Mouse (Mus musculus) thymus, postnatal 14 days (tissue): ENCODE data around the gene Hsh2d.
A peak's percentile ranks its signal among the peaks of the same experiment; 100 is the strongest.

Experiments used
- DNase-seq: peaks from one replicate; pipeline ENCODE4 v3.0.0; 2021

Gene Hsh2d

GRCm38 (mm10) chr8:72192065-72192464 lies 2.6 kb downstream of the Hsh2d start:
- DNase-seq, result no peak

- DNase-seq, result no peak
Measured at GRCm38 (mm10) chr8:72197997-72198396, 8.6 kb downstream of the Hsh2d start.

- no peak for DNase-seq
Measured at GRCm38 (mm10) chr8:72208582-72208981, 19.1 kb downstream of the Hsh2d start.

DNA sequence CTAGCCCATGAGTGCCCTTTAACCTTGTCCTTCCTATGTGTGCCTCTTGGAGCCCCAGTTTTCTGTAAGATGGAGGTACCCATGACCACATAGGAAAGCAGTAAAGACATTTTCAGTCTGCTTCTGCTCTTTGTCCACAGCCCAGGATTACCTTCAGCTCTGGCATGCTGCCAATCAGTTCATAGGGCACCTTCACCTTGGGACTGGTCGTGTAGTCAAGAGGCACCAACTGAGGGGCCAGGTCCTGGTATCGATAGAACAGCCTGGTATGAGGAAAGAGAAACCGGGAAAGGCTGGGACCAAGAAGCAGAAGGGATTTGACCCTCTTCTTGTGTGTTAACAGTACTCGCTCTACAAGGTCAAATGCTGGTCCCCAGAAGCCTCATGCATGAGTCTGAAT lies 20.8 kb downstream of the Hsh2d start:
- no peak for DNase-seq

DNA sequence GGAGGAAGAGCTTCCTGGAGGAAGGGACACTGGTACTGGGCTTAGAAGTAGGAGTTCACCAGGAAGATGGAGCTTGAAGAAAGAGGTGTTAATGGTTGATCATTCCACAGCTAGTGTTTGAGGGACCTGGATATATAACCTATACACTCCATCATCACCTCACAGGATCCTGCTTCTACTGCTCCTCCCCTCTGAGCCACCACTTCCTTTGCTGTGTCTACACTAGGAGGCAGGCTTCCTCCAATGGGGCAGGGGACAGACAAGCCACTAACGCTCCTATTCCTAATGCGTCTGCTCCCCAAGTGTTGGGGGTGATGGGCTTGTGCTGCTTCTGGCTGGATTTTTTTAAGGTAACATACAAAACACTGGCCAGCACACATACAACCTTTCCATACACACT lies 21.3 kb downstream of the Hsh2d start:
- DNase-seq, result peak; percentile 21

DNA sequence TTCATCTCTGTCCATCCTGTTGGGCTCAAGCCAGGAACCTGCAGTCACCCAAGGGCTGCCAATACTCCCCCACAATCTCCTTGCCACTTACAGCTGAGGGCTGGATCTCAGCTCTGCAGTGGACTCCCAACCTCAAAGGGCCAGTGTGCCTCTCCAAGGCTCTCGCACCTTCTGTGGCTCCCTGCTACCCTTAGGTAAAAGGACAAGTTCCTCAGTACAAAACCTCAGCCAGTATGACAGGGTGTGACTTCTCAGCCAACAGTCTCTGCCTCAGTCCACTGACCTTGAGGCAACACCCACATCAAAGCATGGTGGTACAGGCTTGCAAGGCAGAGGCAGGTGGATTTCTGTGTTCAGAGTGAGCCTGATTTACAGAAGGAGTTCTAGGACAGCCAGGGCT lies 22.4 kb downstream of the Hsh2d start:
- no peak for DNase-seq

DNA sequence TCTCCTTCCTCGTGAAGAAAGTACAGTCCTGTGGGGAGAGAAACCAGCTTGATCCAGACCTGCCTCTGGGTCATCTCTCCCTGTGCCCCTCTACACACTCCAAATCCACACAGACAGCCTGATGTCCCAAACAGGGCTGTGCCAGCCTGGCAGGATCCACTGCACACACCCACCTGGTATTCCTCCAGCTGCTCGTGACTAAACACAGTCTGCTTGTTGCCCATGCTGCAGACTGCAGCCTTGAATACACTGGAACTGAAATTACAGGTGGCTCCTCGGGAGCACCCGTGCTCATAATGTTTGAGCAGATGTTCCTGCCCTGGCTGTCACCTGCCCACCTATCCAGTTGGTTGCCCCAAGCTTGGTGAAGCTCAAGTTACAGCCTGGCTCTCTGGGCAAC lies 23.3 kb downstream of the Hsh2d start, which contains the start of gene Cib3:
Gene Cib3, minus strand, starts transcription at position 87 of the 400 bp plus-strand sequence.
- no peak for DNase-seq

DNA sequence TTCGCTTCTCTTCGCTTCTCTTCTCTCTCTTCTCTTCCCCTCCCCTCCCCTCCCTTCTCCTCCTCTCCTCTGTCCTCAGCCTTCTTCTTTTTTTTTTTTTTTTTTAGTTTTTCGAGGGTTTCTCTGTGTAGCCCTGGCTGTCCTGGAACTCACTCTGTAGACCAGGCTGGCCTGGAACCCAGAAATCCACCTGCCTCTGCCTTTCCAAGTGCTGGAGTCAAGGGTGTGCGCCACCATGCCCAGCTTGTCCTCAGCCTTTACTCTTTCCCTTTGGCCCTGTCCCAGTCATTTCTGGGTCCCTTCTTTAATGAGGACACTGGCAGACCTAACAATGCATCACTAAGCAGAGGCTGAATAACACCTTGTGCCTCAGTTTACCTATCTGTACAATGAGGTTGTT lies 24.1 kb downstream of the Hsh2d start, which contains the start of gene Gm11034:
Gene Gm11034, minus strand, starts transcription at position 101 of the 400 bp plus-strand sequence.
- DNase-seq, result no peak

- peak; percentile 55 for DNase-seq
Measured at GRCm38 (mm10) chr8:72215060-72215459, 25.6 kb downstream of the Hsh2d start.

GRCm38 (mm10) chr8:72215871-72216270 lies 26.4 kb downstream of the Hsh2d start:
- DNase-seq, result peak; percentile 26

DNA sequence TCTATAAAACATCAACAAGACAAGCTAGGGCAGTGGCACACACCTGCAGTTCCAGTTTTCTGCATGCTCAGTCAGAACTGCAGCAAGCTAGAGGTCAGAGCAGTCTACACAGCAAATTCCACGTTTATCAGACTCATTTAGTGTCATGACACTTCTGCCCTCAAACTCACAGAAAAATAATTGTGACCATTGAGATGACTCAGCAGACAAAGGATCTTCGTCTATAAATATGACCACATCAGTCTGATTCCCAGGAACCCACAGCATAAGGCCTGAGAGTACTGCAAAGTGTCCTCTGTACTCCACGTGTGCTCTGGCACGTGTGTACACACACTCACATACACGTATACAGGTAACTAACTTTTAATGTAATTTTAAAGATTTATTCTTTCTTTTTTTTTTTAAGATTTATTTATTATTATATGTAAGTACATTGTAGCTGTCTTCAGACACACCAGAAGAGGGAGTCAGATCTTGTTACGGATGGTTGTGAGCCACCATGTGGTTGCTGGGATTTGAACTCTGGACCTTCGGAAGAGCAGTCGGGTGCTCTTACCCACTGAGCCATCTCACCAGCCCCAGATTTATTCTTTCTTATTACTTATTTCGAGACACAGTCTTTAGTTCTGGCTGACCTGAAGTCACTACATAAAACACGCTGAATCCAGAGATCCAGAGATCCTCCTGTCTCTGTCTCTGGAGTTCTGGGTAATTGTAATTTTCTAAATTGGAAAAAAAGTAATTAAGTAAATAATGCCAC lies 29.5 kb downstream of the Hsh2d start:
- no peak for DNase-seq

DNA sequence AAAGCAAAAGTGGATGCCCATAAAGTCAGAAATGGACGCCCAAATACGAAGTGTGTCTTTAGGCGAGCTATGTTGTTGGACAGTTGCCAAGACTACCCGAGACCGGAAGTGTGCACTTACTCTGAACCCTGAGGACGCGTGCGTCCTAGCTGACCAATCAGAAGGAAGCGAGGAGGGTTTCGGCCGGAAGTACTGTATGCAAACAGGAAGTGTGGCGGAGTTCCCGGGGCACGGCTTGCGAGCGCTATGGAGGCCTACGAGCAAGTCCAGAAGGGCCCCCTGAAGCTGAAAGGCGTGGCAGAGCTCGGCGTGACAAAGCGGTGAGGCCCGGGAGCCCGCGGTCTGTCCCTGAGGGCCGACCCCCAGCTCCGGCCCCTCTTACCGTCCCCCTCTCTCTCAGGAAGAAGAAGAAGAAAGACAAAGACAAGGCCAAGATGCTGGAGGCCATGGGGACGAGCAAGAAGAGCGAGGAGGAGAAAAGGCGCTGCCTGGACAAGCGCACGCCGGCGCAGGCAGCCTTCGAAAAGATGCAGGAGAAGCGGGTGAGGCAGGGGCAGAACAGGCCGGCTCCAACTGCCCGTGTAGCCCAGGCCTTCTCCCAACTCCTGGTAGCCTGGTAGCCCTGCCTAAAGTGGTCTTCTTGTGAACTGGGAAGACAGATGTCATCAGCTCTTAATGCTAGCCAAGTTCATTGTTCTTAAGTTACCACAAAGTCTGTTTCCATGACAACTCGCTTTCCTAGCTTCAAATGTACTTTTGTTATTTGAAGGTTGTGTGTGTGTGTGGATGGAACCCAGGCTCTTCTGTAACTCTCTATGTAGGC lies 30.3 kb downstream of the Hsh2d start, which contains the start of gene Fam32a:
Gene Fam32a, plus strand, starts transcription at position 190 of the 823 bp plus-strand sequence.
- DNase-seq, result peak; percentile 89

DNA sequence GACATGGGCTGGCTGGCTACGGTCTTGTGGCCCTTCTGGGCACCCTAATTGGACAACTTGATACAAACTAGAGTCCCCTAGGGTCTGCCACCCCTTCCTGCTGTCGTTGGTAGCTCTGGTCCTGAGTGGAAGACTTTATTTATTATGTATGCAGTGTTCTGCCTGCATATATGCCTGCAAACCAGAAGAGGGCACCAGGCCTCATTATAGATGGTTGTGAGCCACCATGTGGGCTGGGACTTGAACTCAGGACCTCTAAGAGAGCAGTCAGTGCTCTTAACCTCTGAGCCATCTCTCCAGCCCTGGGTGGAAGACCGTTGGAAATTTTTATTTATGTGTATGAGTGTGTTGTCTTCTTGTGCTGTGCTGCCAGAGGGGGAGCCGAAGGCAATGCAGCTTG lies 31.3 kb downstream of the Hsh2d start:
- DNase-seq, result no peak

GRCm38 (mm10) chr8:72222656-72223055 lies 33.2 kb downstream of the Hsh2d start:
- no peak for DNase-seq

DNA sequence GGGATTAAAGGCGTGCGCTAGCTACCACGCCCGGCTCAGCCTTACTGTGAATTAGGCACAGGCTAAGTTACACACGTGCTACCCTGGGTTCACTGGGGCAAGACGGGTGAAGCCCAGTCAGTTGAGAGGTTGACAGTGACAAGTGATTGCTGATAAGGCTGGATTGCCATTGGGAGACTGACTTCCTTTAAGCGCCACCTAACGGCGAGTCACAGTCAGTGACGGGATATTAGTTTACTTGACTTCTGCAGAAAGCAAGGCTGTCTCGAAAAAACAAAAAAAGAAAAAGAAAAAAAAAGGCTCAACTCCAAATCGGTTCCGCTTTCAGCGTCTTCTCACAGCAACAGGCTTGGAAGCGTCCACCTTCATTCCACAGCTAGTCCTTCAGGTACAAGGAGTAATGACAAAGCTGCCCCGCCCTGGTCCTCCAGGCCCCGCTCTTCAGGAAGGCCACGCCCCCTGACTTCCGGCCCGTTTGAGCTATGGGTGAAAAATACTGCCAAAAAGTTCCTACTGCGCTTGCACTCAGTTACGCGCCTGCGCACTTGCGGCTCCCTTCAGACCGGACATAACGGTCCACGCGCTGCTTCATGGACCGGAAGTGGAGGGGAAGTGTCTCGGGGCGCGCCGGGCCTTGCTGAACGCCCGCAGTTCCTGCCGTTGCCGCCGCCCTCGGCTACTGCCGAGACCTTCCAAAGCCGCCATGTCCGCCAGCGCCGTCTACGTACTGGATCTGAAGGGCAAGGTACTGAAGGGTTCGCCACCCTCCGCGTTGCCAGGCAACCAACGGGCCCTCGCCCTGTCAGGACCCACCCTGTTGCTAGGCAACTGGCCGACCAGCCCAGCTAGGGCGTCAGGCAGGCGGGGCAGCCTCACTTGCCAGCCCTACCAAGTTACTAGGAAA lies 50.3 kb downstream of the Hsh2d start, which contains the start of gene Ap1m1:
Gene Ap1m1, plus strand, starts transcription at position 520 of the 904 bp plus-strand sequence.
- DNase-seq, result peak; percentile 98

- DNase-seq, result no peak
Measured at GRCm38 (mm10) chr8:72240403-72240763, 50.9 kb downstream of the Hsh2d start.

GRCm38 (mm10) chr8:72240951-72241350 lies 51.5 kb downstream of the Hsh2d start:
- no peak for DNase-seq

DNA sequence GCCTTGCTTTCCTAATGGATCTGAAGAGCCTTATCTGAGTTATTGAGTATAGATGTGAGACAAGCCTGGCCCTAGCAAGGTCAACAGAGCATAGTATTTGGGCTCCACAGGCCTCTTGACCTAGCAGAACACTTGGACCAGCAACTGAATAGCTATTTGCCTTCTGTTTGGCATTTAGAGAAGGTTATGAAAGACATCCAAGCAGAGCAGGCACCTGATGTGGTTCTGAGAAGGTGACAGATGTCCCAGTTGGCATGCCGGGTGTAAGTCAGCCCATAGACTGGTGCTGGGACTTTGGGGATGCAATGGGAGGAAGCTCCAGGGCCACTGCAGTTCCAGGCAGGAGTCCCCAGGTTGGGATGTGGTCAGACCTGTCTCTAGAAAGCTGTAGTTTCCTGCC lies 52.8 kb downstream of the Hsh2d start:
- no peak for DNase-seq

DNA sequence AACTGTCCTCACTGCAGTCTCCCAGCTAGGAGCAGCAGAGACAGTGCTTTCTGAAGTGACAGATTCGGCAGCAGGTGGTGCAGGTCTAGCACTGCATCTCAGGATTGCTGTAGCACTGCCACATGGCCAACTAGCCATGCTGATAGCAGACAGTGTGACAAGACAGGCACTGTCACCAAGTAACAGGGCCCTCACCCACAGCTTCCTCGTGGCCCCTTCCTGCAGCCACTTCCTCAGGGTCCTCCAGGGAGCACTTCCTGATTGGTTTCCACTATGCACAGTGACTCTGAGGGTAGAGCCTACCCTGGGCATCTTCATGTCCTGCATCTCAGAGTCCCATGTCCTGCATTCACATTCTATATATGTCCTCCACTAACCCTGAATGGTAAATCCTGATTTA lies 55.2 kb downstream of the Hsh2d start:
- DNase-seq, result no peak
